Mouse (Mus musculus) MEL (cell line): ENCODE data around the gene Trim13.

ENCODE experiments used
- CTCF ChIP-seq, 3 experiments: IDR thresholded peaks in 2 of 3; conservative IDR thresholded peaks in 1 of 3; 2 replicates each; pipeline ENCODE4 v1.5.1; 2011 to 2012; ENCODE audit warnings: low read length in 3 of 3, low read depth in 2 of 3, mild to moderate bottlenecking in 2 of 3, improper control_type of control experiment in 1 of 3, inconsistent platforms in 1 of 3, mixed read lengths in 1 of 3, moderate library complexity in 1 of 3; ENCODE audit not compliant: control insufficient read depth in 1 of 3, insufficient read depth in 1 of 3, poor library complexity in 1 of 3, severe bottlenecking in 1 of 3
- EP300 ChIP-seq, 2 experiments: IDR thresholded peaks; 2 replicates each; pipeline ENCODE4 v1.6.1; 2011; ENCODE audit warnings: improper control_type of control experiment in 2 of 2, low read length in 2 of 2, low read depth in 1 of 2, mild to moderate bottlenecking in 1 of 2
- ETS1 ChIP-seq: IDR thresholded peaks from 2 replicates; pipeline ENCODE4 v1.6.1; 2012; ENCODE audit warnings: low read depth, mild to moderate bottlenecking, inconsistent platforms, low read length, improper control_type of control experiment, moderate library complexity
- HCFC1 ChIP-seq: IDR thresholded peaks from 2 replicates; pipeline ENCODE4 v1.6.1; 2012; ENCODE audit warnings: low read depth, mild to moderate bottlenecking, inconsistent platforms, low read length, improper control_type of control experiment, moderate library complexity
- MAX ChIP-seq: IDR thresholded peaks from 2 replicates; pipeline ENCODE4 v1.6.1; 2011; ENCODE audit warnings: low read length, improper control_type of control experiment
- MYC ChIP-seq: IDR thresholded peaks from 2 replicates; pipeline ENCODE4 v1.6.1; 2011; ENCODE audit warnings: low read depth, mild to moderate bottlenecking, low read length, improper control_type of control experiment, moderate library complexity
- POLR2A ChIP-seq, 2 experiments: IDR thresholded peaks; 2 replicates each; pipeline ENCODE4 v1.6.1; 2011 to 2012; ENCODE audit warnings: low read length in 2 of 2, mild to moderate bottlenecking in 2 of 2, control low read depth in 1 of 2, improper control_type of control experiment in 1 of 2, low read depth in 1 of 2, moderate library complexity in 1 of 2; ENCODE audit not compliant: control insufficient read depth in 1 of 2, insufficient read depth in 1 of 2, poor library complexity in 1 of 2
- POLR2AphosphoS2 ChIP-seq: IDR thresholded peaks from 2 replicates; pipeline ENCODE4 v1.6.1; 2011; ENCODE audit warnings: low read length, improper control_type of control experiment
- ZKSCAN1 ChIP-seq: IDR thresholded peaks from 2 replicates; pipeline ENCODE4 v1.6.1; 2012; ENCODE audit warnings: low read depth, mild to moderate bottlenecking, inconsistent platforms, low read length, improper control_type of control experiment, moderate library complexity
- ZNF384 ChIP-seq: IDR thresholded peaks from 2 replicates; pipeline ENCODE4 v1.6.1; 2012; ENCODE audit warnings: low read depth, mild to moderate bottlenecking, inconsistent platforms, low read length, improper control_type of control experiment

DNA sequence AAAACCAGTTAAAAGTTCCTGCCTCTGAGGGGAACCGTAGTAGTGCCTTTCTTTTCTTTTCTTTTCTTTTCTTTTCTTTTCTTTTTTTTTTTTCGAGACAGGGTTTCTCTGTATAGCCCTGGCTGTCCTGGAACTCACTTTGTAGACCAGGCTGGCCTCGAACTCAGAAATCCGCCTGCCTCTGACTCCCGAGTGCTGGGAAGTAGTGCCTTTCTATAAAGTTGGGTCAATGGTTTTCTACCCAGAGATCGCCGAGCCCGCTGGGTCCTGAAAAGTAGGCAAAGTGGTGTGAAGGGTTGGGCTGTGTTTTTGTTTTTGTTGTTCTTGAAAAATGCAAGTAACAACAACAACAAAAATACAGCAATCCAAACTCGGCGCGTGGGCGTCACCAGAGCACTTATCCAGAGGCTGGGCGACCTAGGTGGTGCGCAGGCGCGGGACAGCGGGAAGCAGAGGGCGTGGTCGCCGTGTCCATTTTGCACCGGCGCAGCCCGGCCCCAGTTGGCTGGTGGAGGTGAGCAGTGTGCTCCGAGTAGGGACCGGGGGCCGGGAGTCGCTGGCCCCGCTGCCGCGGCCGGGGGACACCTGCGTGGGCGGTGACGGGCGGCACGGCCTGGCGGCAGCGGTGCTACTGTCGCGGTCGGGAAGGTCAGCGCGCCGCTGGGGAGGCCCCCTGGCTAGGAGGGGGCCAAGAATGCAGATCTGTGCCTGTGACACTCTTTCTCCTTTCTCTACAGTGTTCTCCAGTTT, 1.2 kb downstream of the Trim13 start:
- peak; percentile 85 to 87 for TF ChIP-seq POLR2A (IDR thresholded peaks at IDR 0.05; ENCODE audit: control insufficient read depth in 1 of 2, insufficient read depth in 1 of 2, low read depth in 1 of 2, low read length in 2 of 2, poor library complexity in 1 of 2)
- TF ChIP-seq HCFC1, result no peak
- TF ChIP-seq MAX, result no peak; the same call in 1 of the 2 replicates
- TF ChIP-seq CTCF (IDR thresholded peaks at IDR 0.05 in 2 of 3, conservative IDR thresholded peaks at IDR 0.05 in 1 of 3; ENCODE audit: control insufficient read depth in 1 of 3, insufficient read depth in 1 of 3, low read depth in 2 of 3, low read length in 3 of 3, poor library complexity in 1 of 3, severe bottlenecking in 1 of 3), result no peak
- peak; percentile 25; the same call in 1 of the 2 replicates for TF ChIP-seq POLR2AphosphoS2
- 0 out of 4 replicates have a peak, but pooled peaks have one; percentile 4 to 12 for TF ChIP-seq EP300 (IDR thresholded peaks at IDR 0.05; ENCODE audit: low read depth in 1 of 2, low read length in 2 of 2)
- TF ChIP-seq ETS1, result no peak
- no peak for TF ChIP-seq ZNF384
- no peak for TF ChIP-seq MYC
- no peak for TF ChIP-seq ZKSCAN1
